Mouse (Mus musculus) limb, embryonic 13.5 days (tissue): ENCODE measurements around the gene Aire. TPM values are rescaled to one million over a fixed set of nuclear protein-coding genes. Genes with fewer than 3 reads are reported as not detected.

ENCODE experiments used
- ATAC-seq: fragments of 200-750 bp; cut with Nextera tagmentation; 2 replicates; pipeline ENCODE4 v1.8.0; 2017; ENCODE audit warnings: low read depth, moderate number of reproducible peaks, moderate TSS enrichment; ENCODE audit not compliant: low FRiP score
- H3K27ac ChIP-seq: fragments of 300-500 bp; sonication (generic); 2 replicates; pipeline ENCODE4 v1.5.1; 2015; ENCODE audit warnings: inconsistent platforms, mild to moderate bottlenecking, moderate library complexity
- H3K27me3 ChIP-seq: fragments of 300-500 bp; sonication (generic); 2 replicates; pipeline ENCODE4 v1.6.1; 2015; ENCODE audit warnings: mild to moderate bottlenecking, inconsistent platforms
- H3K36me3 ChIP-seq: fragments of 300-500 bp; sonication (generic); 2 replicates; pipeline ENCODE4 v1.6.1; 2015; ENCODE audit warnings: inconsistent platforms, mild to moderate bottlenecking, moderate library complexity
- H3K4me1 ChIP-seq: fragments of 300-500 bp; sonication (generic); 2 replicates; pipeline ENCODE4 v1.6.1; 2015; ENCODE audit warnings: inconsistent platforms
- H3K4me2 ChIP-seq: fragments of 300-500 bp; sonication (generic); replicated peaks from 2 replicates; pipeline ENCODE4 v1.6.1; 2015; ENCODE audit warnings: inconsistent platforms, mild to moderate bottlenecking, moderate library complexity
- H3K4me3 ChIP-seq: fragments of 300-500 bp; sonication (generic); 2 replicates; pipeline ENCODE4 v1.5.1; 2015; ENCODE audit warnings: moderate library complexity, mild to moderate bottlenecking, inconsistent platforms
- H3K9ac ChIP-seq: fragments of 300-500 bp; sonication (generic); 2 replicates; pipeline ENCODE4 v1.6.1; 2015; ENCODE audit warnings: mild to moderate bottlenecking, inconsistent platforms
- H3K9me3 ChIP-seq: fragments of 300-500 bp; sonication (generic); 2 replicates; pipeline ENCODE4 v1.6.1; 2016; ENCODE audit warnings: inconsistent platforms
- WGBS: fragments of 180-500 bp; shearing (Covaris S2); methylation state at CpG from one replicate; pipeline ENCODE4 v1.1.7; 2015; 5-methylcytosine and 5-hydroxymethylcytosine counted together
- polyA plus RNA-seq: library from polyadenylated mRNA; unstranded; fragments of >200 nt; fragmentation: Nextera tagmentation; extraction: Ambion mirVana; gene quantifications from 2 replicates; pipeline ENCODE4 v1.2.1, GENCODE M21; 2015

The Aire gene
- polyA plus RNA-seq, result 0.99 and 1.0 TPM in 2 replicates

GRCm38 (mm10) chr10:78043406-78043836, at the start of gene Aire:
Gene Aire (minus strand): TSS chr10:78043610.
- H3K4me3 ChIP-seq, result peak within 1 kb of the TSS; percentile 24
- H3K9ac ChIP-seq, result no peak within 1 kb of the TSS
- peaks cover 16% of the 10 kb centered on the region for H3K4me1 ChIP-seq
- peaks cover 11% of the 10 kb centered on the region; the same call in 1 of the 2 replicates for H3K27me3 ChIP-seq
- H3K36me3 ChIP-seq, result no peaks in the 10 kb centered on the region
- H3K27ac ChIP-seq, result no peak within 1 kb of the TSS
- WGBS, result 2% methylated on average over 27 of the region's 27 CpGs
- 0 out of 2 replicates have a peak, but pooled peaks have one; percentile 45 for ATAC-seq
- no peaks in the 10 kb centered on the region for H3K9me3 ChIP-seq
- peak within 1 kb of the TSS; percentile 57 for H3K4me2 ChIP-seq

- Histone ChIP-seq H3K4me1 (no peaks in the 10 kb centered on the region), H3K36me3 (no peaks in the 10 kb centered on the region), H3K27ac (no peak overlapping the region), H3K9me3 (no peaks in the 10 kb centered on the region), H3K4me2 (no peak overlapping the region), H3K4me3 (no peak overlapping the region), H3K9ac (no peak overlapping the region), H3K27me3 (0 out of 2 replicates have a peak, but pooled peaks cover 2% of the 10 kb centered on the region)
- 89% methylated on average over 13 of the region's 13 CpGs for WGBS
- no peak for ATAC-seq
Measured at GRCm38 (mm10) chr10:78092725-78093029, 49.3 kb upstream of the Aire start.

GRCm38 (mm10) chr10:78091865-78092724, 48.7 kb upstream of the Aire start:
- Histone ChIP-seq H3K4me1 (no peaks in the 10 kb centered on the region), H3K4me2 (no peak overlapping the region), H3K9me3 (no peaks in the 10 kb centered on the region), H3K36me3 (no peaks in the 10 kb centered on the region), H3K27ac (no peak overlapping the region), H3K4me3 (no peak overlapping the region), H3K27me3 (0 out of 2 replicates have a peak, but pooled peaks cover 2% of the 10 kb centered on the region), H3K9ac (no peak overlapping the region)
- WGBS, result 85% methylated on average over 23 of the region's 23 CpGs
- ATAC-seq, result no peak

GRCm38 (mm10) chr10:78090706-78091491, 47.5 kb upstream of the Aire start:
- Histone ChIP-seq H3K9me3 (no peaks in the 10 kb centered on the region), H3K4me2 (no peak overlapping the region), H3K27me3 (0 out of 2 replicates have a peak, but pooled peaks cover 2% of the 10 kb centered on the region), H3K9ac (no peak overlapping the region), H3K4me3 (no peak overlapping the region), H3K36me3 (no peaks in the 10 kb centered on the region), H3K27ac (no peak overlapping the region), H3K4me1 (no peaks in the 10 kb centered on the region)
- 78% methylated on average over 4 of the region's 4 CpGs for WGBS
- no peak for ATAC-seq

- no peak for ATAC-seq
- Histone ChIP-seq H3K4me1 (no peaks in the 10 kb centered on the region), H3K36me3 (no peaks in the 10 kb centered on the region), H3K4me2 (no peak overlapping the region), H3K4me3 (no peak overlapping the region), H3K9me3 (no peaks in the 10 kb centered on the region), H3K27me3 (0 out of 2 replicates have a peak, but pooled peaks cover 2% of the 10 kb centered on the region), H3K9ac (no peak overlapping the region), H3K27ac (no peak overlapping the region)
- 64% methylated on average over 6 of the region's 6 CpGs for WGBS
Measured at GRCm38 (mm10) chr10:78090246-78090645, 46.8 kb upstream of the Aire start.

GRCm38 (mm10) chr10:78087101-78087511, 43.7 kb upstream of the Aire start:
- no peaks in the 10 kb centered on the region for H3K4me1 ChIP-seq
- 0 out of 2 replicates have a peak, but pooled peaks cover 2% of the 10 kb centered on the region for H3K27me3 ChIP-seq
- no peak overlapping the region for H3K4me3 ChIP-seq
- H3K36me3 ChIP-seq, result no peaks in the 10 kb centered on the region
- 86% methylated on average over 6 of the region's 6 CpGs for WGBS
- no peak overlapping the region for H3K27ac ChIP-seq
- no peaks in the 10 kb centered on the region for H3K9me3 ChIP-seq
- ATAC-seq, result no peak
- no peak overlapping the region for H3K4me2 ChIP-seq
- H3K9ac ChIP-seq, result no peak overlapping the region

GRCm38 (mm10) chr10:78086444-78087061, 43.1 kb upstream of the Aire start:
- Histone ChIP-seq H3K9me3 (no peaks in the 10 kb centered on the region), H3K9ac (no peak overlapping the region), H3K27me3 (0 out of 2 replicates have a peak, but pooled peaks cover 2% of the 10 kb centered on the region), H3K4me2 (no peak overlapping the region), H3K4me3 (no peak overlapping the region), H3K36me3 (no peaks in the 10 kb centered on the region), H3K4me1 (no peaks in the 10 kb centered on the region), H3K27ac (no peak overlapping the region)
- no peak for ATAC-seq
- 84% methylated on average over 10 of the region's 10 CpGs for WGBS

- 91% methylated on average over 6 of the region's 6 CpGs for whole genome bisulfite sequencing
- ATAC-seq, result no peak
- Histone ChIP-seq H3K4me1 (no peaks in the 10 kb centered on the region), H3K4me2 (no peak overlapping the region), H3K27ac (no peak overlapping the region), H3K4me3 (no peak overlapping the region), H3K36me3 (no peaks in the 10 kb centered on the region), H3K9ac (no peak overlapping the region), H3K27me3 (no peaks in the 10 kb centered on the region), H3K9me3 (no peaks in the 10 kb centered on the region)
Measured at GRCm38 (mm10) chr10:78085711-78086110, 42.3 kb upstream of the Aire start.

GRCm38 (mm10) chr10:78084073-78084472, 40.7 kb upstream of the Aire start:
- ATAC-seq, result no peak
- H3K27ac ChIP-seq, result no peak overlapping the region
- no peaks in the 10 kb centered on the region for H3K36me3 ChIP-seq
- H3K4me3 ChIP-seq, result no peak overlapping the region
- no peak overlapping the region for H3K4me2 ChIP-seq
- no peaks in the 10 kb centered on the region for H3K4me1 ChIP-seq
- no peak overlapping the region for H3K9ac ChIP-seq
- 72% methylated on average over 1 of the region's 1 CpGs for WGBS
- no peaks in the 10 kb centered on the region for H3K9me3 ChIP-seq
- H3K27me3 ChIP-seq, result no peaks in the 10 kb centered on the region

- H3K27me3 ChIP-seq, result no peaks in the 10 kb centered on the region
- no peaks in the 10 kb centered on the region for H3K9me3 ChIP-seq
- H3K4me2 ChIP-seq, result no peak overlapping the region
- H3K4me1 ChIP-seq, result no peaks in the 10 kb centered on the region
- ATAC-seq, result no peak
- no peaks in the 10 kb centered on the region for H3K36me3 ChIP-seq
- H3K27ac ChIP-seq, result no peak overlapping the region
- WGBS, result 81% methylated on average over 4 of the region's 4 CpGs
- no peak overlapping the region for H3K9ac ChIP-seq
- H3K4me3 ChIP-seq, result no peak overlapping the region
Measured at GRCm38 (mm10) chr10:78079955-78080591, 36.7 kb upstream of the Aire start.

- H3K9ac ChIP-seq, result no peak overlapping the region
- H3K4me3 ChIP-seq, result no peak overlapping the region
- H3K36me3 ChIP-seq, result no peaks in the 10 kb centered on the region
- no peak overlapping the region for H3K27ac ChIP-seq
- no peak overlapping the region for H3K4me2 ChIP-seq
- H3K9me3 ChIP-seq, result no peaks in the 10 kb centered on the region
- no peaks in the 10 kb centered on the region for H3K4me1 ChIP-seq
- ATAC-seq, result no peak
- 80% methylated on average over 5 of the region's 5 CpGs for WGBS
- H3K27me3 ChIP-seq, result no peaks in the 10 kb centered on the region
Measured at GRCm38 (mm10) chr10:78078276-78078675, 34.9 kb upstream of the Aire start.
